Mouse (Mus musculus) liver, embryonic 11.5 days (tissue): ENCODE measurements at regions not wholly inside any gene's neighbourhood (a gene's known extent, or its start where the extent isn't known, plus 50 kb on each side); places are given as distances from the start of the nearest gene placed in this dataset.

Experiments
- ATAC-seq: fragments of 200-750 bp; cut with Nextera tagmentation; replicated peaks from 2 replicates; pipeline ENCODE4 v1.8.0; 2017; ENCODE audit warnings: moderate number of reproducible peaks, mild to moderate bottlenecking, moderate TSS enrichment, moderate library complexity; ENCODE audit not compliant: low FRiP score
- DNase-seq: peaks from one replicate; pipeline ENCODE4 v3.0.0-alpha.2; 2017; ENCODE audit warnings: low spot score
- H3K27ac ChIP-seq: fragments of 300-500 bp; sonication (generic); 2 replicates; pipeline ENCODE4 v1.5.1; 2014; ENCODE audit warnings: mild to moderate bottlenecking, low read depth, low read length, control low read depth
- H3K27me3 ChIP-seq: fragments of 300-500 bp; sonication (generic); replicated peaks from 2 replicates; pipeline ENCODE4 v1.6.1; 2014; ENCODE audit warnings: low read length, mixed read lengths; ENCODE audit not compliant: control insufficient read depth, insufficient read depth
- H3K36me3 ChIP-seq: fragments of 300-500 bp; sonication (generic); 2 replicates; pipeline ENCODE4 v1.6.1; 2014; ENCODE audit warnings: mild to moderate bottlenecking, low read length, moderate library complexity, mixed read lengths; ENCODE audit not compliant: control insufficient read depth, insufficient read depth
- H3K4me1 ChIP-seq: fragments of 300-500 bp; sonication (generic); replicated peaks from 2 replicates; pipeline ENCODE4 v1.6.1; 2014; ENCODE audit warnings: low read length, mixed read lengths; ENCODE audit not compliant: control insufficient read depth, insufficient read depth
- H3K4me2 ChIP-seq: fragments of 300-500 bp; sonication (generic); 2 replicates; pipeline ENCODE4 v1.6.1; 2014; ENCODE audit warnings: mild to moderate bottlenecking, control low read depth, moderate library complexity
- H3K4me3 ChIP-seq: fragments of 300-500 bp; sonication (generic); 2 replicates; pipeline ENCODE4 v1.5.1; 2014; ENCODE audit warnings: low read depth, low read length, control low read depth
- H3K9ac ChIP-seq: fragments of 300-500 bp; sonication (generic); 2 replicates; pipeline ENCODE4 v1.6.1; 2014; ENCODE audit warnings: low read depth, low read length, control low read depth
- H3K9me3 ChIP-seq: fragments of 300-500 bp; sonication (generic); 2 replicates; pipeline ENCODE4 v1.6.1; 2016; ENCODE audit warnings: low read length, inconsistent platforms, mixed read lengths; ENCODE audit not compliant: control insufficient read depth
- WGBS: fragments of 180-500 bp; shearing (Covaris S2); extraction: QIAGEN DNeasy Blood & Tissue Kit; methylation state at CpG from one replicate; pipeline ENCODE4 v1.1.7; 2014; 5-methylcytosine and 5-hydroxymethylcytosine counted together

- Histone ChIP-seq H3K36me3 (no peaks in the 10 kb centered on the region), H3K9ac (no peak overlapping the region), H3K4me1 (no peaks in the 10 kb centered on the region), H3K9me3 (no peaks in the 10 kb centered on the region), H3K27ac (no peak overlapping the region), H3K4me3 (no peak overlapping the region), H3K27me3 (no peaks in the 10 kb centered on the region), H3K4me2 (no peak overlapping the region)
- ATAC-seq (no peak), DNase-seq (no peak)
- WGBS: 10% methylated on average over 6 of the region's 6 CpGs
Measured at GRCm38 (mm10) chr10:19518763-19519162, 73.0 kb upstream of the Ifngr1 start.

GRCm38 (mm10) chr10:19522198-19522597, 69.6 kb upstream of the Ifngr1 start:
- WGBS: 36% methylated on average over 2 of the region's 2 CpGs
- H3K4me1 ChIP-seq: no peaks in the 10 kb centered on the region
- no peaks in the 10 kb centered on the region for H3K27me3 ChIP-seq
- ATAC-seq (no peak), DNase-seq (no peak)
- H3K27ac ChIP-seq: no peak overlapping the region
- no peaks in the 10 kb centered on the region for H3K36me3 ChIP-seq
- H3K9ac ChIP-seq: no peak overlapping the region
- H3K9me3 ChIP-seq: no peaks in the 10 kb centered on the region
- no peak overlapping the region for H3K4me2 ChIP-seq
- no peak overlapping the region for H3K4me3 ChIP-seq

- Histone ChIP-seq H3K9me3 (no peaks in the 10 kb centered on the region), H3K4me2 (no peak overlapping the region), H3K27ac (no peak overlapping the region), H3K4me1 (no peaks in the 10 kb centered on the region), H3K36me3 (no peaks in the 10 kb centered on the region), H3K4me3 (no peak overlapping the region), H3K27me3 (no peaks in the 10 kb centered on the region), H3K9ac (no peak overlapping the region)
- ATAC-seq (no peak), DNase-seq (no peak)
Measured at GRCm38 (mm10) chr10:19525939-19526338, 65.8 kb upstream of the Ifngr1 start.

GRCm38 (mm10) chr10:19526353-19526752, 65.4 kb upstream of the Ifngr1 start:
- H3K4me1 ChIP-seq: no peaks in the 10 kb centered on the region
- 40% methylated on average over 1 of the region's 1 CpGs for WGBS
- DNase-seq: no peak
- H3K4me2 ChIP-seq: no peak overlapping the region
- H3K9ac ChIP-seq: no peak overlapping the region
- H3K4me3 ChIP-seq: no peak overlapping the region
- ATAC-seq: no peak
- no peaks in the 10 kb centered on the region for H3K27me3 ChIP-seq
- no peaks in the 10 kb centered on the region for H3K9me3 ChIP-seq
- no peaks in the 10 kb centered on the region for H3K36me3 ChIP-seq
- H3K27ac ChIP-seq: no peak overlapping the region

- Histone ChIP-seq H3K36me3 (no peaks in the 10 kb centered on the region), H3K4me3 (no peak overlapping the region), H3K27ac (no peak overlapping the region), H3K27me3 (no peaks in the 10 kb centered on the region), H3K4me1 (no peaks in the 10 kb centered on the region), H3K4me2 (no peak overlapping the region), H3K9me3 (no peaks in the 10 kb centered on the region), H3K9ac (no peak overlapping the region)
- no peak for DNase-seq
- 92% methylated on average over 5 of the region's 5 CpGs for WGBS
- no peak for ATAC-seq
Measured at GRCm38 (mm10) chr10:19529655-19530054, 62.1 kb upstream of the Ifngr1 start.

GRCm38 (mm10) chr10:19530056-19530455, 61.7 kb upstream of the Ifngr1 start:
- ATAC-seq (no peak), DNase-seq (no peak)
- H3K9me3 ChIP-seq: no peaks in the 10 kb centered on the region
- H3K4me2 ChIP-seq: no peak overlapping the region
- 91% methylated on average over 6 of the region's 6 CpGs for WGBS
- no peaks in the 10 kb centered on the region for H3K27me3 ChIP-seq
- no peak overlapping the region for H3K27ac ChIP-seq
- no peak overlapping the region for H3K4me3 ChIP-seq
- H3K9ac ChIP-seq: no peak overlapping the region
- H3K36me3 ChIP-seq: no peaks in the 10 kb centered on the region
- H3K4me1 ChIP-seq: no peaks in the 10 kb centered on the region

GRCm38 (mm10) chr10:19531452-19531851, 60.3 kb upstream of the Ifngr1 start:
- Histone ChIP-seq H3K4me3 (no peak overlapping the region), H3K9ac (no peak overlapping the region), H3K4me2 (no peak overlapping the region), H3K4me1 (no peaks in the 10 kb centered on the region), H3K9me3 (no peaks in the 10 kb centered on the region), H3K27ac (no peak overlapping the region), H3K36me3 (no peaks in the 10 kb centered on the region), H3K27me3 (no peaks in the 10 kb centered on the region)
- DNase-seq (no peak), ATAC-seq (no peak)
- WGBS: 33% methylated on average over 1 of the region's 1 CpGs

GRCm38 (mm10) chr10:19532790-19533189, 59.0 kb upstream of the Ifngr1 start:
- no peaks in the 10 kb centered on the region for H3K27me3 ChIP-seq
- no peaks in the 10 kb centered on the region for H3K4me1 ChIP-seq
- WGBS: 70% methylated on average over 3 of the region's 3 CpGs
- H3K4me2 ChIP-seq: no peak overlapping the region
- H3K27ac ChIP-seq: no peak overlapping the region
- no peak for DNase-seq
- no peaks in the 10 kb centered on the region for H3K36me3 ChIP-seq
- no peak overlapping the region for H3K4me3 ChIP-seq
- ATAC-seq: no peak
- no peaks in the 10 kb centered on the region for H3K9me3 ChIP-seq
- no peak overlapping the region for H3K9ac ChIP-seq

- no peaks in the 10 kb centered on the region for H3K36me3 ChIP-seq
- no peak overlapping the region for H3K4me2 ChIP-seq
- no peak for DNase-seq
- H3K27me3 ChIP-seq: no peaks in the 10 kb centered on the region
- no peaks in the 10 kb centered on the region for H3K4me1 ChIP-seq
- H3K9me3 ChIP-seq: no peaks in the 10 kb centered on the region
- no peak overlapping the region for H3K9ac ChIP-seq
- H3K27ac ChIP-seq: no peak overlapping the region
- H3K4me3 ChIP-seq: no peak overlapping the region
- no peak for ATAC-seq
- WGBS: 76% methylated on average over 1 of the region's 1 CpGs
Measured at GRCm38 (mm10) chr10:19533846-19534245, 57.9 kb upstream of the Ifngr1 start.
